Mouse (Mus musculus): Measurements from ENCODE around the gene Dnajc6. TPM values are rescaled to one million over a fixed set of nuclear protein-coding genes. Genes with fewer than 3 reads are reported as not detected.
A peak's percentile ranks its signal among the peaks of the same experiment; 100 is the strongest.

The Dnajc6 gene
- polyA plus RNA-seq, 1 experiment from 2014 or later, result 0.74 TPM

DNA sequence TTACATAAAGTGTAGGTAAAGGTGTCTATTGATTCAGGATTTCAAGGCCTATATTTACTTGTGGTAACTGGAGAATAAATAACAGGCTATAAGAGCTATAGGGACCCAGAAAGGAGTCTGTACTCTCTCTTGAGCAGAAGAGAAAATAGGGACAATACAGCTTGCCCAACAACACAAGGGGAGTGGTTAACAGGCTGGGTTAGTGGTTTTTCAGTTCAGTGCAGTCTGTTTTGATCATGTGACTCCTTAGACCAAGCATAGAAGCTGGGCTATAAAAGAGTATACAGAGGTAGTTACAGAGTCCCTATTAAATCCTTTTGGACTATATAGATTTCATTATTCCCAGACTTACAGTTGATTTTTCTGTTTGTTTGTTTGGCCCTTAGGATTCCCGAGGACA is 36.3 kb upstream of the Dnajc6 start:
- no peak for ATAC-seq (ENCODE audit: low FRiP score, low TSS enrichment)
- WGBS, result 84% methylated on average over 1 of the region's 1 CpGs
- no peak overlapping the region for H3K9ac ChIP-seq (ENCODE audit: low read depth, low read length)

DNA sequence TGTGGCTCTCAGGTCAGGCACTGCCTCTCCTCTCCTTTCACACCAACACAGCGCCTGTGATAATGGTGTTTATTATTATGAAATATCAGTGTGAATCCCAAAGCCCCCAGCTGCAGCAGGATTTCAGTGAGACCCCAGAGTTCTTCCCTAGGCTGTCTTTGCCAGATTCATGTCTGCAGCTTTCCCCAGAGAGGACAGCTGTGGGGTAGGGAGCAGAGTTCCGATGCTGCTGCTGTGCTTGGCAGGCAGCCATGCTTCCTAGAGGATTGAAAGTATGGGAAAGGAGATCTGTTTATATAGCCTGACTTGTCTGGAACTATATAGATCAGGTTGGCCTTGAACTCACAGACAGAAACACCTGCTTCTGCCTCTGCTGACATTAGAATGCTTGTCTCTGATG is 34.4 kb upstream of the Dnajc6 start:
- 73% methylated on average over 2 of the region's 2 CpGs for WGBS

More for the DNA sequence above, 36.3 kb upstream of the Dnajc6 start:
- Histone ChIP-seq H3K9me3 (ENCODE audit: control insufficient read depth, low read length) (no peaks in the 10 kb centered on the region), H3K27ac (ENCODE audit: low read depth, low read length) (no peak overlapping the region), H3K36me3 (ENCODE audit: control insufficient read depth, insufficient read depth, low read length) (no peaks in the 10 kb centered on the region), H3K4me3 (ENCODE audit: low read length) (no peak overlapping the region), H3K4me1 (ENCODE audit: control insufficient read depth, insufficient read depth, low read length) (no peaks in the 10 kb centered on the region), H3K27me3 (ENCODE audit: control insufficient read depth, insufficient read depth, low read length) (no peaks in the 10 kb centered on the region), H3K4me2 (replicated peaks; ENCODE audit: low read depth, low read length) (no peak overlapping the region)

DNA sequence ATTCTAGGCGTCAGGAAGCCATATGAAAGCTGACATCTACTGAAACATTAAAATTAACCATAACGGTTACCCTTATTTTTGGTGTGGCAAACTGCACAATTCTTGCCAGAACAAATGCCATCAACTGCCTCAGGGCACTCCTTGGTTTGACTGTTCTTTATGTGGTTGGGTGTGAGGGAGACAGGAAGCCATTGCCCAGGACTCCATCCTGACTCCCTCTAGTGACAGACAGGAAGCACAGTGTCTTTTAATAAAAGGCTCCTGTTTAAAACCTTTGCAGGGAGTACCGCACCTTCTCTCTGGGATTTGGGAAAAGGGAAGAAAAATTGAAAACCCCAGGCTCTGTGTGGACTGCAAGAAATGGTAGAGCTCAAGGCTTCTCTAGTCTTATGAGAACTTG is 30.2 kb upstream of the Dnajc6 start:
- WGBS, result 92% methylated on average over 3 of the region's 3 CpGs
- H3K27ac ChIP-seq (ENCODE audit: low read depth, low read length), result no peak overlapping the region
- H3K27me3 ChIP-seq (ENCODE audit: control insufficient read depth, insufficient read depth, low read length), result no peaks in the 10 kb centered on the region
- H3K4me3 ChIP-seq (ENCODE audit: low read length), result no peak overlapping the region
- H3K36me3 ChIP-seq (ENCODE audit: control insufficient read depth, insufficient read depth, low read length), result no peaks in the 10 kb centered on the region
- H3K9ac ChIP-seq (ENCODE audit: low read depth, low read length), result no peak overlapping the region
- ATAC-seq (ENCODE audit: low FRiP score, low TSS enrichment), result no peak
- H3K9me3 ChIP-seq (ENCODE audit: control insufficient read depth, low read length), result no peaks in the 10 kb centered on the region
- no peaks in the 10 kb centered on the region for H3K4me1 ChIP-seq (ENCODE audit: control insufficient read depth, insufficient read depth, low read length)
- H3K4me2 ChIP-seq (replicated peaks; ENCODE audit: low read depth, low read length), result no peak overlapping the region

More for the DNA sequence above, 34.4 kb upstream of the Dnajc6 start:
- Histone ChIP-seq H3K27me3 (ENCODE audit: control insufficient read depth, insufficient read depth, low read length) (no peaks in the 10 kb centered on the region), H3K4me1 (ENCODE audit: control insufficient read depth, insufficient read depth, low read length) (no peaks in the 10 kb centered on the region), H3K9ac (ENCODE audit: low read depth, low read length) (no peak overlapping the region), H3K36me3 (ENCODE audit: control insufficient read depth, insufficient read depth, low read length) (no peaks in the 10 kb centered on the region), H3K4me3 (ENCODE audit: low read length) (no peak overlapping the region), H3K9me3 (ENCODE audit: control insufficient read depth, low read length) (no peaks in the 10 kb centered on the region), H3K4me2 (replicated peaks; ENCODE audit: low read depth, low read length) (no peak overlapping the region), H3K27ac (ENCODE audit: low read depth, low read length) (no peak overlapping the region)
- ATAC-seq (ENCODE audit: low FRiP score, low TSS enrichment), result no peak

DNA sequence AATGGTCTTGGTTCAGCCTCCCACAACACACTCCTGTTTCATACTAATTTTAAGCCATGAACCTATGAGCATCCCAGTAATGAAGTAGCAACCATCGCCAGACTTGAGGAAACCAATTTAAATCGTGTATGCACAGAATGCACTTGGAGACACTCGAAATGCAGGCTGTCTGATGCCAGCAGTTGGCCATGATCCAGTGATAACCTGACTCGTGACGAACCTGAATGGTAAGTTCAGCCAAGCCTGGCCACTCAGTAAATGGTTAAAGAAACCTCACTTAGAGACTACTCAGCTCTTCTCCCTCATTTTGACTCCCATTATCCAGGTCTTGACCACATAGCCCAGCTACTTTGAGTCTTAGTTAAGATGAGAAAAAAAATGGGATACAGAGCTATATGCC is 27.2 kb upstream of the Dnajc6 start:
- ATAC-seq (ENCODE audit: low FRiP score, low TSS enrichment), result no peak
- H3K9ac ChIP-seq (ENCODE audit: low read depth, low read length), result no peak overlapping the region
- 88% methylated on average over 5 of the region's 5 CpGs for WGBS

DNA sequence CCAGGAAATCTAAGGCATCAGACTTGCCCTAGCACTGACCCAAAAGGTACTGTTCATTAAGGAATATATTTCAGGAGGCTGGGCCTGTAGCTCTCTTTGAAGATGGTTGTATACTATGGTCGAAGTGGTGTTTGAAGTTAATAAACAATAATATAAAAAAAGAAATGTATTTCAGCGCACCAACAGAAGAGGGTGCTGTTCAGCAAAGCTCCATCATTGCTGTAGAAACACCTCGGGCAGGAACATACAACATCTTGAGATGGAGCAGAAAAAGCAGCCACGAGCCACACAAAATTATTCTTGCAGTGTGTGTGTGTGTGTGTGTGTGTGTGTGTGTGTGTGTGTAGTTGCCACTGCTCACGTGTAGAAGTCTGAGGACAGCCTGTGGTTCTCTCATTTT is 25.9 kb upstream of the Dnajc6 start:
- Histone ChIP-seq H3K4me1 (ENCODE audit: control insufficient read depth, insufficient read depth, low read length) (no peaks in the 10 kb centered on the region), H3K9me3 (ENCODE audit: control insufficient read depth, low read length) (0 out of 2 replicates have a peak, but pooled peaks cover 2% of the 10 kb centered on the region), H3K4me3 (ENCODE audit: low read length) (no peak overlapping the region), H3K27me3 (ENCODE audit: control insufficient read depth, insufficient read depth, low read length) (no peaks in the 10 kb centered on the region), H3K36me3 (ENCODE audit: control insufficient read depth, insufficient read depth, low read length) (no peaks in the 10 kb centered on the region), H3K4me2 (replicated peaks; ENCODE audit: low read depth, low read length) (no peak overlapping the region), H3K9ac (ENCODE audit: low read depth, low read length) (no peak overlapping the region), H3K27ac (ENCODE audit: low read depth, low read length) (no peak overlapping the region)
- 63% methylated on average over 5 of the region's 5 CpGs for whole genome bisulfite sequencing
- ATAC-seq (ENCODE audit: low FRiP score, low TSS enrichment), result no peak

More for the DNA sequence above, 27.2 kb upstream of the Dnajc6 start:
- Histone ChIP-seq H3K4me3 (ENCODE audit: low read length) (no peak overlapping the region), H3K36me3 (ENCODE audit: control insufficient read depth, insufficient read depth, low read length) (no peaks in the 10 kb centered on the region), H3K27me3 (ENCODE audit: control insufficient read depth, insufficient read depth, low read length) (no peaks in the 10 kb centered on the region), H3K27ac (ENCODE audit: low read depth, low read length) (no peak overlapping the region), H3K9me3 (ENCODE audit: control insufficient read depth, low read length) (no peaks in the 10 kb centered on the region), H3K4me2 (replicated peaks; ENCODE audit: low read depth, low read length) (no peak overlapping the region), H3K4me1 (ENCODE audit: control insufficient read depth, insufficient read depth, low read length) (no peaks in the 10 kb centered on the region)

DNA sequence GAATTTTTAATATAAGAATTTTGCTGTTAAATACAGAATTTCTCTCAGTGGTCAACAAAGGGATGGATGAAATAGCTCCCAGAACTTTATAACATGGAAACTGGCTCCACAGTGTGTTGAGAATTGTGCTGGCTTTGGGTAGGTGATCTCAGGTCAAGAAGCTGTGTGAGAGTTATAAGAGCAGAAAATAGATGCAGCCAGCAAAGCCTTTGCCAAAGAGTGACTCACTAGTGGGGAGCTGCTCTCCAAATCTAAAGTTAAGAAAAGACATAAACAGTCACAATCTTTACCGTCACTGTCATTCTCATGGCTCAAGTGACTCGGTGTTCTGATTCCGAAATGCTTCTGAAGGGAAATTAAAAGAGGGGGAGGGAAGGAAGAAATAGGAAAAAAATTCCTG is 23.7 kb upstream of the Dnajc6 start:
- H3K27me3 ChIP-seq (ENCODE audit: control insufficient read depth, insufficient read depth, low read length), result no peaks in the 10 kb centered on the region
- H3K27ac ChIP-seq (ENCODE audit: low read depth, low read length), result no peak overlapping the region
- 0 out of 2 replicates have a peak, but pooled peaks cover 2% of the 10 kb centered on the region for H3K9me3 ChIP-seq (ENCODE audit: control insufficient read depth, low read length)
- WGBS, result 92% methylated on average over 3 of the region's 3 CpGs
- H3K4me2 ChIP-seq (replicated peaks; ENCODE audit: low read depth, low read length), result no peak overlapping the region
- H3K36me3 ChIP-seq (ENCODE audit: control insufficient read depth, insufficient read depth, low read length), result no peaks in the 10 kb centered on the region
- H3K4me3 ChIP-seq (ENCODE audit: low read length), result no peak overlapping the region
- no peak overlapping the region for H3K9ac ChIP-seq (ENCODE audit: low read depth, low read length)
- H3K4me1 ChIP-seq (ENCODE audit: control insufficient read depth, insufficient read depth, low read length), result no peaks in the 10 kb centered on the region
- ATAC-seq (ENCODE audit: low FRiP score, low TSS enrichment), result no peak

DNA sequence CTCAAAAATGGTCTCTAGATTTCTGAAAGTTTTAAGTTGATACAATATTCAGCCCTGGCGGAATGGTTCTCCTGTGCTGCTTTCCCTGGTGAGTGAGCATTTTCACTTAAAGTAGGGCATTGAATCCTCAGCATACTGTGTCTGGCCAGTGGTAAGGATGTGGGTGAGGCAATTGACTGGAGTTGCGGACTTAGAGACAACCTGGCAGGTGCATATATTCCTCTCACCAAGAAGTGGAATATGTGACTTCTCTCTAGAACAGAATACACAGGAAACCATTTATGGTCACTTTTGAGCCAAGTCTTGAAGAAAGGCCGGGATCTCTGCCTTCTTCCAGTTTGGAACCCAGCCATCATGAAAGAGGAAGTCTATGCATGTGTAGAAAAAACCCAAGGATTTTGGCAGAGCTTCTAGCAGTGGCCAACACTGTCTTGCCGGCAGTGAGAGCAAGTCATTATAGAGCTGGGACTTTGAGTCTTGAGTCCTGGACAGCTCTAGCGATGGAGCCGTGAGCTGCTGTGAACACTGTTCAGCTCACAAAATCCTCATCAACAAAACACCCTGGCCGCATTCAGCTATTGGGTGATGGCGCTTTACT is 6.0 kb upstream of the Dnajc6 start:
- Histone ChIP-seq H3K4me1 (ENCODE audit: control insufficient read depth, insufficient read depth, low read length) (no peaks in the 10 kb centered on the region), H3K4me2 (replicated peaks; ENCODE audit: low read depth, low read length) (no peak overlapping the region), H3K27me3 (ENCODE audit: control insufficient read depth, insufficient read depth, low read length) (no peaks in the 10 kb centered on the region; the same call in 1 of the 2 replicates), H3K9ac (ENCODE audit: low read depth, low read length) (no peak overlapping the region), H3K9me3 (ENCODE audit: control insufficient read depth, low read length) (no peaks in the 10 kb centered on the region), H3K4me3 (ENCODE audit: low read length) (no peak overlapping the region), H3K36me3 (ENCODE audit: control insufficient read depth, insufficient read depth, low read length) (no peaks in the 10 kb centered on the region), H3K27ac (ENCODE audit: low read depth, low read length) (no peak overlapping the region)
- no peak for ATAC-seq (ENCODE audit: low FRiP score, low TSS enrichment)
- WGBS, result 91% methylated on average over 8 of the region's 8 CpGs

DNA sequence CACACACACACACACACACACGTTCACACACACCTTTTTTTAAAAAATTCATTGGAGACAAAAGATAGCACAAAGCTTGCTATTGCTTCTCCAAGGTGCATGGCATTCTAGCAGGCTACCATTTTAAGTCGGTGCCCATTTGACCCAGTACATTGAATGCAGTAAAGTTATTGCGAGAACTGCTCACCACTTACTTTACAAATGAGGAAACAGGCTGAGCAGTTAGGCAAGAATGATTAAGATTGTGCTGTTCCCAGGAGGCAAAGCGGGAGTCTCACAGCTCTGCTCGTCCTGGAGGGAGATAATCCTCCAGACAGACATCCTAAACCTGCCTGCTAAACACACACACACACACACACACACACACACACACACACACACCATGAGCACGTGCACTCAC is 4.7 kb upstream of the Dnajc6 start:
- no peak for ATAC-seq (ENCODE audit: low FRiP score, low TSS enrichment)
- Histone ChIP-seq H3K27me3 (ENCODE audit: control insufficient read depth, insufficient read depth, low read length) (peaks cover 11% of the 10 kb centered on the region), H3K4me3 (ENCODE audit: low read length) (no peak overlapping the region), H3K4me1 (ENCODE audit: control insufficient read depth, insufficient read depth, low read length) (no peaks in the 10 kb centered on the region), H3K27ac (ENCODE audit: low read depth, low read length) (no peak overlapping the region), H3K9me3 (ENCODE audit: control insufficient read depth, low read length) (no peaks in the 10 kb centered on the region), H3K9ac (ENCODE audit: low read depth, low read length) (no peak overlapping the region), H3K4me2 (replicated peaks; ENCODE audit: low read depth, low read length) (no peak overlapping the region), H3K36me3 (ENCODE audit: control insufficient read depth, insufficient read depth, low read length) (no peaks in the 10 kb centered on the region)
- WGBS, result 72% methylated on average over 6 of the region's 6 CpGs

- Histone ChIP-seq H3K27me3 (ENCODE audit: control insufficient read depth, insufficient read depth, low read length) (peaks cover 29% of the 10 kb centered on the region), H3K36me3 (ENCODE audit: control insufficient read depth, insufficient read depth, low read length) (no peaks in the 10 kb centered on the region), H3K9ac (ENCODE audit: low read depth, low read length) (no peak overlapping the region), H3K4me2 (replicated peaks; ENCODE audit: low read depth, low read length) (no peak overlapping the region), H3K27ac (ENCODE audit: low read depth, low read length) (no peak overlapping the region), H3K9me3 (ENCODE audit: control insufficient read depth, low read length) (no peaks in the 10 kb centered on the region), H3K4me1 (ENCODE audit: control insufficient read depth, insufficient read depth, low read length) (no peaks in the 10 kb centered on the region; the same call in 1 of the 2 replicates), H3K4me3 (ENCODE audit: low read length) (no peak overlapping the region)
- ATAC-seq (ENCODE audit: low FRiP score, low TSS enrichment), result 0 out of 2 replicates have a peak, but pooled peaks have one; percentile 45
Measured at GRCm38 (mm10) chr4:101493611-101494197, 2.7 kb upstream of the Dnajc6 start.

All from kidney, embryonic 14.5 days (tissue).